Mouse (Mus musculus) forebrain, embryonic 14.5 days (tissue): Measurements from ENCODE around the gene Als2cr12. TPM values are rescaled to one million over a fixed set of nuclear protein-coding genes. Genes with fewer than 3 reads are reported as not detected.
"Not testable (repeated sequence)": the region's sequence is repeated elsewhere in the genome, so short reads cannot be mapped to it uniquely, and the experiment has no call there.

ENCODE experiments used
- ATAC-seq: fragments of 200-750 bp; cut with Nextera tagmentation; 2 replicates; pipeline ENCODE4 v1.8.0; 2017; ENCODE audit warnings: mild to moderate bottlenecking, moderate library complexity
- DNase-seq: peaks from one replicate; pipeline ENCODE4 v3.0.0-alpha.2; 2015; ENCODE audit warnings: low spot score
- H3K27ac ChIP-seq: fragments of 300-500 bp; sonication (generic); 2 replicates; pipeline ENCODE4 v1.5.1; 2014; ENCODE audit warnings: low read depth, mild to moderate bottlenecking, control low read depth, low read length, moderate library complexity
- H3K27me3 ChIP-seq: fragments of 300-500 bp; sonication (generic); replicated peaks from 2 replicates; pipeline ENCODE4 v1.6.1; 2014; ENCODE audit warnings: low read length, control low read depth, mixed read lengths; ENCODE audit not compliant: control insufficient read depth, insufficient read depth
- H3K36me3 ChIP-seq: fragments of 300-500 bp; sonication (generic); 2 replicates; pipeline ENCODE4 v1.6.1; 2014; ENCODE audit warnings: low read length, control low read depth; ENCODE audit not compliant: control insufficient read depth, insufficient read depth
- H3K4me1 ChIP-seq: fragments of 300-500 bp; sonication (generic); 2 replicates; pipeline ENCODE4 v1.6.1; 2014; ENCODE audit warnings: antibody characterized with exemption, low read length, control low read depth; ENCODE audit not compliant: control insufficient read depth, insufficient read depth
- H3K4me2 ChIP-seq: fragments of 300-500 bp; sonication (generic); 2 replicates; pipeline ENCODE4 v1.6.1; 2014; ENCODE audit warnings: mild to moderate bottlenecking, control low read depth, low read length
- H3K4me3 ChIP-seq: fragments of 300-500 bp; sonication (generic); 2 replicates; pipeline ENCODE4 v1.5.1; 2014; ENCODE audit warnings: low read depth, low read length, control low read depth
- H3K9ac ChIP-seq: fragments of 300-500 bp; sonication (generic); 2 replicates; pipeline ENCODE4 v1.6.1; 2014; ENCODE audit warnings: mild to moderate bottlenecking, low read length, control low read depth, moderate library complexity
- H3K9me3 ChIP-seq: fragments of 300-500 bp; sonication (generic); replicated peaks from 2 replicates; pipeline ENCODE4 v1.6.1; 2016; ENCODE audit warnings: low read length, control low read depth, mixed read lengths; ENCODE audit not compliant: control insufficient read depth
- WGBS: fragments of 180-500 bp; shearing (Covaris S2); extraction: QIAGEN DNeasy Blood & Tissue Kit; methylation state at CpG from one replicate; pipeline ENCODE4 v1.1.7; 2014; 5-methylcytosine and 5-hydroxymethylcytosine counted together
- polyA plus RNA-seq: library from polyadenylated mRNA; unstranded; fragments of >200 nt; fragmentation: Nextera tagmentation; extraction: Ambion mirVana; gene quantifications from 2 replicates; pipeline ENCODE4 v1.2.1, GENCODE M21; 2014

The Als2cr12 gene
- polyA plus RNA-seq: not detected in 2 replicates

- H3K36me3 ChIP-seq, H3K4me1 ChIP-seq, DNase-seq, H3K27me3 ChIP-seq, ATAC-seq, H3K9ac ChIP-seq, H3K4me3 ChIP-seq, H3K4me2 ChIP-seq, H3K9me3 ChIP-seq, H3K27ac ChIP-seq: not testable (repeated sequence)
- 86% methylated on average over 4 of the region's 4 CpGs for WGBS
These were observed at the start of gene Als2cr12 for GRCm38 (mm10) chr1:58695810-58696209. Gene Als2cr12, minus strand, starts transcription at chr1:58695989.

GRCm38 (mm10) chr1:58744645-58745044 lies 48.9 kb upstream of the Als2cr12 start:
- 91% methylated on average over 7 of the region's 7 CpGs for WGBS

GRCm38 (mm10) chr1:58743252-58743651 lies 47.5 kb upstream of the Als2cr12 start:
- ATAC-seq (no peak), DNase-seq (no peak)
- H3K4me1 ChIP-seq: no peaks in the 10 kb centered on the region
- H3K4me2 ChIP-seq: no peak overlapping the region
- WGBS: 90% methylated on average over 6 of the region's 6 CpGs
- H3K27me3 ChIP-seq: no peaks in the 10 kb centered on the region
- H3K9me3 ChIP-seq: no peaks in the 10 kb centered on the region
- no peak overlapping the region for H3K27ac ChIP-seq
- peaks cover 22% of the 10 kb centered on the region; the same call in 1 of the 2 replicates for H3K36me3 ChIP-seq
- H3K4me3 ChIP-seq: no peak overlapping the region
- H3K9ac ChIP-seq: no peak overlapping the region

More at GRCm38 (mm10) chr1:58744645-58745044, 48.9 kb upstream of the Als2cr12 start:
- Histone ChIP-seq H3K4me3 (no peak overlapping the region), H3K9ac (no peak overlapping the region), H3K27me3 (no peaks in the 10 kb centered on the region), H3K9me3 (no peaks in the 10 kb centered on the region), H3K27ac (no peak overlapping the region), H3K4me2 (no peak overlapping the region), H3K36me3 (peaks cover 26% of the 10 kb centered on the region; the same call in 1 of the 2 replicates), H3K4me1 (no peaks in the 10 kb centered on the region)
- DNase-seq: no peak
- no peak for ATAC-seq

- DNase-seq: no peak
- no peak overlapping the region for H3K27ac ChIP-seq
- H3K27me3 ChIP-seq: no peaks in the 10 kb centered on the region
- H3K4me2 ChIP-seq: no peak overlapping the region
- H3K9ac ChIP-seq: no peak overlapping the region
- no peak overlapping the region for H3K4me3 ChIP-seq
- peaks cover 23% of the 10 kb centered on the region; the same call in 1 of the 2 replicates for H3K36me3 ChIP-seq
- ATAC-seq: no peak
- no peaks in the 10 kb centered on the region for H3K9me3 ChIP-seq
- 85% methylated on average over 5 of the region's 5 CpGs for WGBS
- H3K4me1 ChIP-seq: no peaks in the 10 kb centered on the region
These were observed 46.8 kb upstream of the Als2cr12 start for GRCm38 (mm10) chr1:58742571-58743021.

- peak; percentile 67 for DNase-seq
- Histone ChIP-seq H3K9me3 (no peaks in the 10 kb centered on the region), H3K36me3 (peaks cover 33% of the 10 kb centered on the region; the same call in 1 of the 2 replicates), H3K9ac (no peak overlapping the region), H3K4me2 (no peak overlapping the region), H3K4me1 (no peaks in the 10 kb centered on the region), H3K4me3 (no peak overlapping the region), H3K27ac (no peak overlapping the region), H3K27me3 (no peaks in the 10 kb centered on the region)
- peak; percentile 93 for ATAC-seq
- WGBS: 68% methylated on average over 7 of the region's 7 CpGs
These were observed 43.7 kb upstream of the Als2cr12 start for GRCm38 (mm10) chr1:58739529-58739928.

- no peak overlapping the region for H3K4me2 ChIP-seq
- DNase-seq (peak; percentile 47), ATAC-seq (no peak)
- no peak overlapping the region for H3K9ac ChIP-seq
- no peak overlapping the region for H3K4me3 ChIP-seq
- H3K36me3 ChIP-seq: peaks cover 34% of the 10 kb centered on the region; the same call in 1 of the 2 replicates
- H3K27ac ChIP-seq: no peak overlapping the region
- no peaks in the 10 kb centered on the region for H3K4me1 ChIP-seq
- 87% methylated on average over 22 of the region's 22 CpGs for WGBS
- no peaks in the 10 kb centered on the region for H3K27me3 ChIP-seq
- no peaks in the 10 kb centered on the region for H3K9me3 ChIP-seq
These were observed 41.2 kb upstream of the Als2cr12 start for GRCm38 (mm10) chr1:58736968-58737367.

GRCm38 (mm10) chr1:58735962-58736361 lies 40.2 kb upstream of the Als2cr12 start:
- Histone ChIP-seq H3K27me3 (no peaks in the 10 kb centered on the region), H3K4me2 (no peak overlapping the region), H3K36me3 (peaks cover 27% of the 10 kb centered on the region; the same call in 1 of the 2 replicates), H3K4me3 (no peak overlapping the region), H3K4me1 (no peaks in the 10 kb centered on the region), H3K27ac (no peak overlapping the region), H3K9ac (no peak overlapping the region), H3K9me3 (no peaks in the 10 kb centered on the region)
- 86% methylated on average over 7 of the region's 7 CpGs for WGBS
- DNase-seq: no peak
- no peak for ATAC-seq

GRCm38 (mm10) chr1:58734043-58734920 lies 38.5 kb upstream of the Als2cr12 start:
- WGBS: 95% methylated on average over 11 of the region's 11 CpGs
- H3K27ac ChIP-seq: no peak overlapping the region

GRCm38 (mm10) chr1:58733636-58734035 lies 37.8 kb upstream of the Als2cr12 start:
- Histone ChIP-seq H3K27me3 (no peaks in the 10 kb centered on the region), H3K9me3 (no peaks in the 10 kb centered on the region), H3K9ac (no peak overlapping the region), H3K4me2 (no peak overlapping the region), H3K36me3 (peaks cover 23% of the 10 kb centered on the region; the same call in 1 of the 2 replicates), H3K4me3 (no peak overlapping the region), H3K4me1 (no peaks in the 10 kb centered on the region), H3K27ac (no peak overlapping the region)
- 92% methylated on average over 2 of the region's 2 CpGs for WGBS
- ATAC-seq (no peak), DNase-seq (no peak)

More at GRCm38 (mm10) chr1:58734043-58734920, 38.5 kb upstream of the Als2cr12 start:
- ATAC-seq (no peak), DNase-seq (no peak)
- no peaks in the 10 kb centered on the region for H3K4me1 ChIP-seq
- no peak overlapping the region for H3K4me3 ChIP-seq
- H3K9ac ChIP-seq: no peak overlapping the region
- no peaks in the 10 kb centered on the region for H3K27me3 ChIP-seq
- H3K9me3 ChIP-seq: no peaks in the 10 kb centered on the region
- H3K36me3 ChIP-seq: peaks cover 20% of the 10 kb centered on the region; the same call in 1 of the 2 replicates
- no peak overlapping the region for H3K4me2 ChIP-seq
